Mouse (Mus musculus): ENCODE data around the gene 1700011L22Rik. TPM values are rescaled to one million over a fixed set of nuclear protein-coding genes. Genes with fewer than 3 reads are reported as not detected.

The 1700011L22Rik gene
- polyA plus RNA-seq, 1 experiment: not detected

DNA sequence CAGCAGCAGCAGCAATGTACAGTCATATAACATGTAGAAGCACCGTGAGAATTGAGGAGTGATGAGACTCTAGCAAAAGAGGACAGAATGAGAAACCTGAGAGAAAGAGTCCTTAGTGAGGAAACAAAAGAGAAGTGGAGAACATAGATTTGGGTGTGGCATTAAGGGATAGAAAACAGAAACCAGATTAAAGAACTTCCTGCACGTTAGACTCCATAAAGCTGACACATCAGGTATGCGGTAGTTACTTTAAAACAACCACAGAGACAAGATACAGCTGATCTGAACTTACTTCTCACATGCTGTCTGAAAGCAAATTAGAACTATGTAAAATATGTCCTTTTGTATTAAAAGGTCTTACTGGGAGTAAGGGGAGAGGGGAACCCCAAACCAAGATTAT, 38.1 kb upstream of the 1700011L22Rik start:
- 81% methylated on average over 3 of the region's 3 CpGs for WGBS
- 0 out of 2 replicates have a peak, but pooled peaks cover 3% of the 10 kb centered on the region for H3K4me1 ChIP-seq (ENCODE audit: control insufficient read depth, insufficient read depth, low read length)
- no peak for DNase-seq
- TF ChIP-seq POLR2A (IDR thresholded peaks at IDR 0.05; ENCODE audit: borderline replicate concordance, extremely low read depth, low read depth, low read length) (no peak), CTCF (IDR thresholded peaks at IDR 0.05; ENCODE audit: insufficient read depth, low read length) (no peak)
- no peak overlapping the region for H3K4me3 ChIP-seq (replicated peaks; ENCODE audit: extremely low read depth, low read depth, low read length)

DNA sequence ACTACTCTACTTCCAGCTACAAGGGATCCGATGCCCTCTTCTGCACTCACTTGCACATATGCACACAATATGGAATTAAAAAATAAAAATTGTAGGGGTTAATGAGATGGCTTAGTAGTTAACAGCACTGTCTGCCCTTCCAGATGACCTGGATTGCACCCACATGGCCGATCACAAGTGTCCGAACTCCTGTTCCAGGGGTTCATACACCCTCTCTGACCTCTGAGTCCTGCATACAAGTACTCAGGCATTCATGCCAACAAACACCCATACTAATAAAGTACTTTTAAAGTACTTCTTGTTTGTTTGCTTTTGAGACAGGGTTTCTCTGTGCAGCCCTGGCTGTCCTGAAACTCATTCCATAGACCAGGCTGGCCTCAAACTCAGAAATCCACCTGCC, 36.3 kb upstream of the 1700011L22Rik start:
- H3K4me3 ChIP-seq (replicated peaks; ENCODE audit: extremely low read depth, low read depth, low read length): no peak overlapping the region
- no peak for DNase-seq
- H3K4me1 ChIP-seq (ENCODE audit: control insufficient read depth, insufficient read depth, low read length): 0 out of 2 replicates have a peak, but pooled peaks cover 3% of the 10 kb centered on the region
- TF ChIP-seq POLR2A (IDR thresholded peaks at IDR 0.05; ENCODE audit: borderline replicate concordance, extremely low read depth, low read depth, low read length): no peak
- no peak for TF ChIP-seq CTCF (IDR thresholded peaks at IDR 0.05; ENCODE audit: insufficient read depth, low read length)
- 83% methylated on average over 3 of the region's 3 CpGs for WGBS

DNA sequence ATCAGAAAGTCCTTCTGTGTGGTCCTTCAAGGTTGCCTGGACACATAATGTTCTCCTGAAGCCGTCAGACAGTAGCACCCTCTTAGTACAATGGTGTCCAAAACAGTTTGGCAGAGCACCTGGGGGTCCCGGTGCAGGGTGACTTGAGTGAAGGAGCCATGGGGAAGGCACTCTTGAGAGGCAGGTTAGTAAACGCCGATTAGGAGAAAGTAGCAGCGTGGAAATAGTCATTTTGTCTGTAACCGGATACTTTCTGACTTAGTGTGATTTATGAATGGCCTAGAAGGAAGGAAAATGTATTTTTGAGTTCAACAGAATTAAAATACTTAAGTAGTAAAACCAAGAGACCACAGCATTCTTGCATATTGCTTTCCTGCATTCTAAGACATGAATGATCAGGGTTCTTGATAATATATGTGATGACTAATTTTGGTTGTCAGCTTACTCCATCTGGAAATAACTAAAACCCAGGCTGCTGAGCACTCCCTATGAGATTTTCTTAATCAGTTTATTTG, 33.1 kb upstream of the 1700011L22Rik start:
- TF ChIP-seq CTCF (IDR thresholded peaks at IDR 0.05; ENCODE audit: insufficient read depth, low read length) (no peak), POLR2A (IDR thresholded peaks at IDR 0.05; ENCODE audit: borderline replicate concordance, extremely low read depth, low read depth, low read length) (no peak)
- no peak for DNase-seq
- 73% methylated on average over 6 of the region's 6 CpGs for WGBS
- no peak overlapping the region for H3K4me3 ChIP-seq (replicated peaks; ENCODE audit: extremely low read depth, low read depth, low read length)
- H3K4me1 ChIP-seq (ENCODE audit: control insufficient read depth, insufficient read depth, low read length): no peaks in the 10 kb centered on the region

DNA sequence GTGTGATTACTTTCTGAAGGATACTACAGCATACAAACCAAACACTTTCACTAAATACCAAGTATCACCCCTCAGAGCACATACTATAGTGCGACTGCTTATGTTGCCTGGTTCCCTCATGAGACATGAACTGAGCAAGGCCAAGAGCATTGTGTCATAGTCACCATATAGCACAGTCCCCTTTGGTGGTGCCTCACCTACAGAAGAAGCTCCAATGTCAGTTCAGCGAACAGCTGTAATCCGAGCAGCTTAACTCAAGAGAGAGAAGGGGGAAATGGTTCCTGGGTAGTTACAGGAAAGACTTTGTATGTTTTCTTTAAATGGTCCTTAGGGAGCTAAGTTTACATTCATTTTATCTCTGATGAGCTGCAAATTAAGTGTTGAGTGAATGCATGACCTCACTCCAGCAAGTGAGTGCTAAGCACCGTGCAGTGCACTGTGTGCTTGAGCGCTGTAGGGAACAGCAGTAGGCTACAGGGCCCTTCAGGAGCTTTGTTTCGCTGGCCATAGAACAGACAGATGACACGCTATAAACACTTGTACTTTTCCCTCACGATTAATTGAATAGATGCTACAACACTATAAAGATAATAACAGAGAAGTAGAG, 29.0 kb upstream of the 1700011L22Rik start:
- Histone ChIP-seq H3K4me1 (ENCODE audit: control insufficient read depth, insufficient read depth, low read length) (no peaks in the 10 kb centered on the region; the same call in 1 of the 2 replicates), H3K4me3 (replicated peaks; ENCODE audit: extremely low read depth, low read depth, low read length) (no peak overlapping the region)
- no peak for DNase-seq
- TF ChIP-seq POLR2A (IDR thresholded peaks at IDR 0.05; ENCODE audit: borderline replicate concordance, extremely low read depth, low read depth, low read length) (no peak), CTCF (IDR thresholded peaks at IDR 0.05; ENCODE audit: insufficient read depth, low read length) (no peak)
- 56% methylated on average over 8 of the region's 8 CpGs for WGBS

DNA sequence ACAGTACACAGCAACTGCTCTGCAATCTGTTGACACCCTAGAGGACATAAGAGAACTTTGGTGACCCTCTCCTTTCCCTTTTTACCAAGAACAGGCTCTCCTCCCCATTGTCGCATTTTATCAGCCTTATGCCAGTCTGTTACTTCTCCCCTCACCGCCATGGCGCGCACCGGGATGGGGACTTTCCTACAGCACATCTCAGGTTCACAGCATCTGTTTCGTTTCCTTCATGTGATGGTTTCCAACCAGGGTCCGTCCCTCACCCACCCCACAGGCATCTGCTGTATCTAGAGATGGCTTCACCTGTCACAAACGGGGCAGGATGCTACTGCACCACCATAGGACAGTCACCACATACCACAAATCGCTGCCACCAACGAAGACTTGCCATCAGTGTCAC, 26.6 kb upstream of the 1700011L22Rik start:
- Histone ChIP-seq H3K4me1 (ENCODE audit: control insufficient read depth, insufficient read depth, low read length) (no peaks in the 10 kb centered on the region; the same call in 1 of the 2 replicates), H3K4me3 (replicated peaks; ENCODE audit: extremely low read depth, low read depth, low read length) (no peak overlapping the region)
- WGBS: 97% methylated on average over 10 of the region's 10 CpGs
- DNase-seq: no peak
- TF ChIP-seq CTCF (IDR thresholded peaks at IDR 0.05; ENCODE audit: insufficient read depth, low read length) (no peak), POLR2A (IDR thresholded peaks at IDR 0.05; ENCODE audit: borderline replicate concordance, extremely low read depth, low read depth, low read length) (no peak)

DNA sequence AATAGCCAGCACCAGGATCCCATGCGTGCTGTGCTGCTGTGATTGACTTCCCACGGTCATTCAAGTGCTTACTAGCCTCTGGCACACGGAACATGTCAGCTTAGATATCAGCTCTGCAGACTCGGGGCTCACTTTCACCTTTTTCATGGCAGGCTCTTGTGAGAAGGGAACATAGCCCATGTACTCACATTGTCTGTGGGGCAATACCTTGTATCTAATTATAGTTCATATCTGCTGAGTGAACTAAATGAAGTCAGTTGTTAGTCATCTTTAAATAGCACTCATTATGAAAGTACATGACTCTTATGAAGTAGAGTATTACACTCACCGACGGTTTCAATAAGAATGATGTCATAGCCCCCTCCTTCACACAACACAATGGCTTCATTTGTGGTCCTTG, 25.4 kb upstream of the 1700011L22Rik start:
- WGBS: 78% methylated on average over 6 of the region's 6 CpGs
- no peak for DNase-seq
- no peaks in the 10 kb centered on the region; the same call in 1 of the 2 replicates for H3K4me1 ChIP-seq (ENCODE audit: control insufficient read depth, insufficient read depth, low read length)
- TF ChIP-seq CTCF (IDR thresholded peaks at IDR 0.05; ENCODE audit: insufficient read depth, low read length): no peak
- TF ChIP-seq POLR2A (IDR thresholded peaks at IDR 0.05; ENCODE audit: borderline replicate concordance, extremely low read depth, low read depth, low read length): no peak
- no peak overlapping the region for H3K4me3 ChIP-seq (replicated peaks; ENCODE audit: extremely low read depth, low read depth, low read length)

DNA sequence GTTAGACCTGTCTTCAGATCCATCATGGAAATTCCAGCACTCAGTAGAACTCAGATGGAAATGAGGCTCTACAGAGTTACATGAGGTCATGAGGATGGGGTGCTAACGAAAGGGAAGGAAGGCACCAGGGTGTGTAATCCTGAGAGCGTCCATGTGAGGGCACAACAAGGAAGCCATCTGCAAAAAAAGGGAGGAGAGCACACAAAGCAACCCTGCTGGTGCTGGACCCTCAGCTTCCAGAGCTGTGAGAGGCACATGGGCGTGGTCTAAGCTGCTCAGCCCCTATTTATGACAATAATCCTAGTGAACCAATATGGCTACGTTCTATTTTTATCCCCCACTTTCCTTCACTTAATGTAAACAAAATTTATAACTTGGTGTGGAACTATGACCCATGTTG, 24.3 kb upstream of the 1700011L22Rik start:
- DNase-seq: no peak
- H3K4me3 ChIP-seq (replicated peaks; ENCODE audit: extremely low read depth, low read depth, low read length): no peak overlapping the region
- 82% methylated on average over 4 of the region's 4 CpGs for WGBS
- H3K4me1 ChIP-seq (ENCODE audit: control insufficient read depth, insufficient read depth, low read length): no peaks in the 10 kb centered on the region; the same call in 1 of the 2 replicates
- TF ChIP-seq CTCF (IDR thresholded peaks at IDR 0.05; ENCODE audit: insufficient read depth, low read length): no peak
- TF ChIP-seq POLR2A (IDR thresholded peaks at IDR 0.05; ENCODE audit: borderline replicate concordance, extremely low read depth, low read depth, low read length): no peak

DNA sequence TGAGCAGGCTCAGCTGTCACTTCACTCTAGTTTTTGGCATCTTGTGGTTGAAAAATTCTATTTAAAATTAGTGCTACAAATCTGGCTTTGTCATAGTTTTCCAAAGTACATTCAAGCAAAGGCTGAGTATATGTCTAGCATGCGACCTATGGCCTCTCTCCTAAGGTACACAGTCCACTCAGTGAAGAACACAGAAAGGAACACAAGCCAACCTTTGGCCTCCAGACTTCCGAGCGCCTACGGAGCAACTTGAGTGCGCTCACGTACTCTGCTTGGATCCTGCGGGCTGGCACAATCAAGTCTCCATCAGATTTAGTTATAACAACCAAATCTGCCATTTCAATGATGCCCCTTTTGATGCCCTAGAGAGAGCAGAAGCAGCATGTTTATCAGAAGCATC, 20.6 kb upstream of the 1700011L22Rik start:
- Histone ChIP-seq H3K4me1 (ENCODE audit: control insufficient read depth, insufficient read depth, low read length) (no peaks in the 10 kb centered on the region; the same call in 1 of the 2 replicates), H3K4me3 (replicated peaks; ENCODE audit: extremely low read depth, low read depth, low read length) (no peak overlapping the region)
- TF ChIP-seq CTCF (IDR thresholded peaks at IDR 0.05; ENCODE audit: insufficient read depth, low read length) (no peak), POLR2A (IDR thresholded peaks at IDR 0.05; ENCODE audit: borderline replicate concordance, extremely low read depth, low read depth, low read length) (no peak)
- no peak for DNase-seq
- 95% methylated on average over 7 of the region's 7 CpGs for WGBS

DNA sequence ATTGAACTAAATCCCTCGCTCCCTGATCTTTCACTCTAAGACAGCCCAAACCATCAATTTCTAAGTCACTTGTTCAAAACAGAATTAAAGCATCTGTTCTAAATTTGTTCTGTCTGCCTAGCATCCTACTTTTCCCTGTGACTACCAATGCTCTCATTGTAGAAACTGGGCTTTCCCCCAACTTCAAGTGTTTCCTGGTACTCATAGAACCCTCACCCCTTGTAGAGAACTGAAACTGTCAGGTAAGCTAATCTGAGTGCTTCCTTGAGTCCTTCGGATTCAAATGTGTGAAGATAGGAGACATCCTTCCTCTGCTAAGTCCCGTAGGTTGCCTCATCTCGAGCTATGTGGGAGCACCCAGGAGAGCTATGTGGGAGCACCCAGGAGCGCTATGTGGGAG, 13.6 kb upstream of the 1700011L22Rik start:
- DNase-seq: no peak
- TF ChIP-seq POLR2A (IDR thresholded peaks at IDR 0.05; ENCODE audit: borderline replicate concordance, extremely low read depth, low read depth, low read length): no peak
- TF ChIP-seq CTCF (IDR thresholded peaks at IDR 0.05; ENCODE audit: insufficient read depth, low read length): no peak

DNA sequence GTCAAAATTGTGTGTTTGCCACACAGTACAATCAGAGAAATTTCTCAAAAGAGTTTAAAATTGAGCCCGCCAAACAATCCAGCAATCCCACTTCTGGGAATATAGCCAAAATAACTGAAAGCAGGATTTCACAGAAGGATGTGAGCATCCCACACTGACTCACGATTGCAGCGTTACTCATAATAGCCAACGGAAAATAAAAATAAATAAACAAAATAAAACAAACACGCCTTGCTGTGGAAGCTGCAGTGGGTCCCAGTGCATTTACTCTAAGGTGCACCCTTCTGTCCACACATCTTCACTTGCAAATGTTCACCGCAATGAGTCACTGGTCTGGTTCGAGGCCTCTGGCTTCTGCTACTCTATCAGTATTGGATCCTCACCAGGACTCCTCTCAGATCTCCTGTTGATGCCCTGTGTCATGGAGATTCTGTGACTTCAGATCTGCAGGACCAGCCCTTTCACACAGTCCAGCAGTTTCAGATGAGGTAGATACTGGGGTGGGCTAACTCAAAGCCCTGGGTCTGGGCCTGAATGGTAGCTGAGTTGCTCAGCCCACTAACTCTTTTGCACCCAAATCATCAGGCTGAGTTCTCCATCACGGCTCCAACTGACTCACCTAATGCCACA, 7.8 kb upstream of the 1700011L22Rik start:
- TF ChIP-seq POLR2A (IDR thresholded peaks at IDR 0.05; ENCODE audit: borderline replicate concordance, extremely low read depth, low read depth, low read length): no peak
- TF ChIP-seq CTCF (IDR thresholded peaks at IDR 0.05; ENCODE audit: insufficient read depth, low read length): no peak
- DNase-seq: no peak
- no peaks in the 10 kb centered on the region for H3K4me1 ChIP-seq (ENCODE audit: control insufficient read depth, insufficient read depth, low read length)
- WGBS: 46% methylated on average over 8 of the region's 8 CpGs
- no peak overlapping the region for H3K4me3 ChIP-seq (replicated peaks; ENCODE audit: extremely low read depth, low read depth, low read length)

More for the DNA sequence above, 13.6 kb upstream of the 1700011L22Rik start:
- Histone ChIP-seq H3K4me1 (ENCODE audit: control insufficient read depth, insufficient read depth, low read length) (no peaks in the 10 kb centered on the region), H3K4me3 (replicated peaks; ENCODE audit: extremely low read depth, low read depth, low read length) (no peak overlapping the region)
- WGBS: 78% methylated on average over 5 of the region's 5 CpGs

Measured in lung, adult 2 months (tissue).